Mouse (Mus musculus) forebrain, embryonic 11.5 days (tissue): ENCODE results near the gene Dlg1. TPM values are rescaled to one million over a fixed set of nuclear protein-coding genes. Genes with fewer than 3 reads are reported as not detected.

Experiments
- ATAC-seq: fragments of 200-750 bp; cut with Nextera tagmentation; replicated peaks from 2 replicates; pipeline ENCODE4 v1.8.0; 2017; ENCODE audit warnings: moderate TSS enrichment; ENCODE audit not compliant: low FRiP score
- DNase-seq: peaks from one replicate; pipeline ENCODE4 v3.0.0-alpha.2; 2017; ENCODE audit warnings: low spot score
- H3K27ac ChIP-seq: fragments of 300-500 bp; sonication (generic); 2 replicates; pipeline ENCODE4 v1.5.1; 2014; ENCODE audit warnings: low read depth, low read length
- H3K27me3 ChIP-seq: fragments of 300-500 bp; sonication (generic); 2 replicates; pipeline ENCODE4 v1.6.1; 2014; ENCODE audit warnings: mild to moderate bottlenecking, low read length, mixed read lengths; ENCODE audit not compliant: control insufficient read depth, insufficient read depth
- H3K36me3 ChIP-seq: fragments of 300-500 bp; sonication (generic); 2 replicates; pipeline ENCODE4 v1.6.1; 2014; ENCODE audit warnings: mild to moderate bottlenecking, low read length, moderate library complexity, mixed read lengths; ENCODE audit not compliant: control insufficient read depth, insufficient read depth
- H3K4me1 ChIP-seq: fragments of 300-500 bp; sonication (generic); replicated peaks from 2 replicates; pipeline ENCODE4 v1.6.1; 2014; ENCODE audit warnings: low read length, mixed read lengths; ENCODE audit not compliant: control insufficient read depth, insufficient read depth
- H3K4me2 ChIP-seq: fragments of 300-500 bp; sonication (generic); 2 replicates; pipeline ENCODE4 v1.6.1; 2014; ENCODE audit warnings: low read depth, mild to moderate bottlenecking, low read length, moderate library complexity, mixed read lengths; ENCODE audit not compliant: severe bottlenecking
- H3K4me3 ChIP-seq: fragments of 300-500 bp; sonication (generic); 2 replicates; pipeline ENCODE4 v1.5.1; 2014; ENCODE audit warnings: low read depth, low read length
- H3K9ac ChIP-seq: fragments of 300-500 bp; sonication (generic); 2 replicates; pipeline ENCODE4 v1.6.1; 2014; ENCODE audit warnings: low read length
- H3K9me3 ChIP-seq: fragments of 300-500 bp; sonication (generic); 2 replicates; pipeline ENCODE4 v1.6.1; 2016; ENCODE audit warnings: low read length, mixed read lengths; ENCODE audit not compliant: control insufficient read depth
- WGBS: fragments of 180-500 bp; shearing (Covaris S2); extraction: QIAGEN DNeasy Blood & Tissue Kit; methylation state at CpG from one replicate; pipeline ENCODE4 v1.1.7; 2014; 5-methylcytosine and 5-hydroxymethylcytosine counted together
- polyA plus RNA-seq: library from polyadenylated mRNA; unstranded; fragments of >200 nt; fragmentation: Nextera tagmentation; extraction: Ambion mirVana; gene quantifications from 2 replicates; pipeline ENCODE4 v1.2.1, GENCODE M21; 2014

Dlg1 gene
- polyA plus RNA-seq, 1 experiment from 2014 or later = 38.5 TPM

DNA sequence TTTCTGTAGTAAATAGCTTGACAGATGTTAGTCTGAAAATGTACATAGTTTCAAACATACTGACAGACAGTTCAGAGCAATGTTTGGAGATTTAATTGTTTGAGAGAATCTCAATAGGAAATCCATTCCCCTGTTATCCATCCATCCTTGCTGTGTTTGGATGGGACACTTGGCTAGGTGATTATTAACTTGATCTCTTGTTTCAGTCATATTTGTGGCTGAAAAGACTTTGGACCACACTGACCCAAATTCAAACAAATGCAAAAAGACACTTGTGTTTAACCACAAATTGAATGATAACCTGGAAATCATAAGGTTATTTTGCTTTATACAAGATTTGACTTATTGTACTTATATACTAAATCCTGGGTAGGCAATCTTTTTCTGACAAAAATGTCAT lies 24.5 kb downstream of the Dlg1 start:
- ATAC-seq (no peak), DNase-seq (no peak)

DNA sequence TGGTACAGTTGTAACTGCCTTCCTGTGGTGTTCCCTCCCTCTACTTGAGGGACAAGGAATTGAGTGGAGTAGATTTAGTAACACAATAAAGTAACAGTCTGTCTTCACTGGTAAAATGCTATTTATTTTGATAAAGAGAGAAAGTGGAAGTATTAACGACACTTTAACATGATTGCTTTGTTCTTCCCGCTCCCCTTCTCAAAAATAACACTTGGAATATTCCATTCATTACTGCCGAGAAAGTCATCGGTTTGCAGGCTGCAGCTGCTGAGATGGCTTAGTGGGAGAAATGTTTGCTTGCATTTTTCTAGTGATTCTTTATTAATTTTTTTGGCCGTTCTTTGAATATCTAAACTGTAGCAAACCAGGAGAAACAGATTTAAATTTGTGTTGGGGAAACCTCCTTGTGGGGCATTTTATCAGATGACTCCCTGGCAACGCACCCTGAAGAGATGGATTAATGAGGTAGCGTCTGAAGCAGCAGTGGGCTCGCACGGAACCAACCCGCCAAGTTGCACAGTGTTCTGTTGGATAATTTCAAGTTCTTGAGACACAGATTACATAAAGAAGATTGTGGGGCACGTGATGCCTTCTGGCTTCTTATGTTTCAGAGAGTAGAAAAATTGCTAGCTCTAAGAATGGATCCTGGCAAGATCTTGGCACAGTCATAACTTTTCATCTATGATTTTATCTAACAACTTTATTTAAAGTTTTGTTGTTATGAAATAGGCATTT lies 32.2 kb downstream of the Dlg1 start:
- 73% methylated on average over 11 of the region's 11 CpGs for WGBS
- no peak for DNase-seq
- Histone ChIP-seq H3K9ac (no peak overlapping the region), H3K27ac (no peak overlapping the region), H3K4me1 (no peaks in the 10 kb centered on the region), H3K4me2 (no peak overlapping the region), H3K4me3 (no peak overlapping the region), H3K36me3 (no peaks in the 10 kb centered on the region), H3K9me3 (no peaks in the 10 kb centered on the region), H3K27me3 (no peaks in the 10 kb centered on the region)
- no peak for ATAC-seq

More for the DNA sequence above, 24.5 kb downstream of the Dlg1 start:
- Histone ChIP-seq H3K36me3 (no peaks in the 10 kb centered on the region; the same call in 1 of the 2 replicates), H3K9ac (no peak overlapping the region), H3K27ac (no peak overlapping the region), H3K4me3 (no peak overlapping the region), H3K27me3 (no peaks in the 10 kb centered on the region), H3K4me1 (no peaks in the 10 kb centered on the region), H3K9me3 (no peaks in the 10 kb centered on the region), H3K4me2 (no peak overlapping the region)

DNA sequence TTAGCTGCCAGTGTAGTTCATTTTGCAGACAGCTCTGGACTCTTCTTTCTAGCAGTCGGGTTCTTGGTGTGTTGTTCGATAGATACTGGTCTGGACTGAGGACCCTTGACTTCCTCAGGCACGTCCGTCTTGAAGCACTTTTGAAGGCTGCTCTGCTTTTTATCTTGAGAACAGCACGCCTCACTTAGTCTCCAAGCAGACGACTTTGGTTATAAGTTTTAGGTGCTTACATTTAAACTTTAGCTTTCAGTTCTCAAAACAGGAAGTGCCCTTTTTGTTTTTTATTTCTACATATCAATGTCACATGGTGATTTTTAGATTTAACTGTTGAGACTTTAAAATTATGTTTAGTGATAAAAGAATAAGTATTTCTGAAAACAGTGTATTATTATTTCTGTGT lies 33.1 kb downstream of the Dlg1 start:
- H3K4me3 ChIP-seq = no peak overlapping the region
- no peaks in the 10 kb centered on the region for H3K27me3 ChIP-seq
- H3K36me3 ChIP-seq = no peaks in the 10 kb centered on the region
- no peaks in the 10 kb centered on the region for H3K9me3 ChIP-seq
- no peaks in the 10 kb centered on the region for H3K4me1 ChIP-seq
- WGBS = 84% methylated on average over 6 of the region's 6 CpGs
- H3K4me2 ChIP-seq = no peak overlapping the region
- ATAC-seq (no peak), DNase-seq (no peak)
- H3K9ac ChIP-seq = no peak overlapping the region
- H3K27ac ChIP-seq = no peak overlapping the region

DNA sequence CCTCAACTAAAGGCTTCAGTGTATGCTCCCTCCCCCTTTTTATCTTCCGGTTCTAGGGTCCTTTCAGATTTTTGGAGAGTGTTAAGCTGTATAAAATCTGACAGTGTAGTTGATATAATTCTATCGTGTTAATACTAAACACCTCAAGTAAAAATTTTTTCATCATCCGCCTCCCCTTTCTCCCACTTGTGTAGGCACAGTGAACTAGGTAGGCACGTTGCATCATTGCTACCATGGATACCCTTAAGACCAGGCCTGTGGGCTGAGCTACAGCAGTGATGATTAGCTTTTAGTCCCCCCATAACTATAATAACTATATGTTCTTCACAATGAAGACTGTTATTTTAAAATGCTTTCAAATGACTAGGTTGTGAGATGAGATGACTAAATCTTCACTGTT lies 34.1 kb downstream of the Dlg1 start:
- DNase-seq (no peak), ATAC-seq (no peak)
- H3K9ac ChIP-seq = no peak overlapping the region
- H3K36me3 ChIP-seq = no peaks in the 10 kb centered on the region
- no peaks in the 10 kb centered on the region for H3K27me3 ChIP-seq
- no peaks in the 10 kb centered on the region for H3K9me3 ChIP-seq
- WGBS = 89% methylated on average over 4 of the region's 4 CpGs
- H3K4me1 ChIP-seq = no peaks in the 10 kb centered on the region
- no peak overlapping the region for H3K4me3 ChIP-seq
- no peak overlapping the region for H3K27ac ChIP-seq
- no peak overlapping the region for H3K4me2 ChIP-seq

- WGBS = 36% methylated on average over 2 of the region's 2 CpGs
- DNase-seq (no peak), ATAC-seq (no peak)
- H3K36me3 ChIP-seq = no peaks in the 10 kb centered on the region
- H3K9me3 ChIP-seq = no peaks in the 10 kb centered on the region
- H3K27ac ChIP-seq = no peak overlapping the region
- H3K9ac ChIP-seq = no peak overlapping the region
- no peak overlapping the region for H3K4me3 ChIP-seq
- no peak overlapping the region for H3K4me2 ChIP-seq
- H3K4me1 ChIP-seq = no peaks in the 10 kb centered on the region; the same call in 1 of the 2 replicates
- no peaks in the 10 kb centered on the region for H3K27me3 ChIP-seq
Measured at GRCm38 (mm10) chr16:31705213-31705612, 42.0 kb downstream of the Dlg1 start.

DNA sequence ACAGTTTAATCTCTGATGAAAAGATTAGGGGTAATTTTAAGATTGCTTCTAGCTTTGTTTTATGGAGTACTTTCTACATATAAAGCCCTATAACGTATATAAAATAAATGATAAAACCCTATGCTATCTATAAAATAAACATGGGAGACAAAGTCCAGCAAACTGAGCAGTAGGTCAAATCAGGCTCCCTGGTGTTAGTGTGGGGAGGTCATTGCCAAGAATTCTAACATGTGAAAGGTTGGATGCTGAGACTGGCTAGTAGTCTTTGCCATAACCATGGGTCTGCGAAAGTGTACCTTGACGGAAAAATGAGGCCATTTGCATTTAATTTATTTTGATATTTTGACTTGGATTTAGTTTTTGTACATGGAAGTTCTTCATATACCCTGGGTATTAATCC lies 42.7 kb downstream of the Dlg1 start:
- no peak overlapping the region for H3K27ac ChIP-seq
- DNase-seq (no peak), ATAC-seq (no peak)
- H3K9ac ChIP-seq = no peak overlapping the region
- H3K27me3 ChIP-seq = no peaks in the 10 kb centered on the region
- H3K4me3 ChIP-seq = no peak overlapping the region
- WGBS = 94% methylated on average over 3 of the region's 3 CpGs
- no peak overlapping the region for H3K4me2 ChIP-seq
- H3K9me3 ChIP-seq = no peaks in the 10 kb centered on the region
- no peaks in the 10 kb centered on the region; the same call in 1 of the 2 replicates for H3K4me1 ChIP-seq
- H3K36me3 ChIP-seq = no peaks in the 10 kb centered on the region

- 85% methylated on average over 3 of the region's 3 CpGs for WGBS
- Histone ChIP-seq H3K4me2 (no peak overlapping the region), H3K9me3 (no peaks in the 10 kb centered on the region), H3K9ac (no peak overlapping the region), H3K36me3 (no peaks in the 10 kb centered on the region), H3K4me3 (no peak overlapping the region), H3K27ac (no peak overlapping the region), H3K4me1 (no peaks in the 10 kb centered on the region; the same call in 1 of the 2 replicates), H3K27me3 (no peaks in the 10 kb centered on the region)
- DNase-seq (no peak), ATAC-seq (no peak)
Measured at GRCm38 (mm10) chr16:31707326-31707725, 44.1 kb downstream of the Dlg1 start.

DNA sequence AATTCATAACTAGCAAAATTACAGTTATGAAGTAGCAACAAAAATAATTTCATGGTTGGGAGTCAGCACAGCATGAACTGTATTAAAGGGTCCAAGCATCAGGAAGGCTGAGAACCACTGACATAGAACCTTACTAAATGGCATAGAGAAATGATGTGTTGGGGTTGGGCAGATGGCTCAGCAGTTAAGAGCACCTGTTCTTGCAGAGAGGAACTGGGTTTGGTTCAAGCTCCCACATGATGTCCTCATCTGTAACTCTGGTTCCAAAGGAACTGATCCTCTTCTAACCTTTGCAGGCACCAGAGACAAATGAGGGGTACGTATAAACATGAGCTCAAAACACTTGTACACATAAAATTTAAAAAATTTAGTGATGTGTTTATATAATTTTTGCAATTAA lies 59.7 kb downstream of the Dlg1 start:
- no peak for ATAC-seq
- Histone ChIP-seq H3K4me2 (no peak overlapping the region), H3K9me3 (no peaks in the 10 kb centered on the region), H3K27ac (no peak overlapping the region), H3K9ac (no peak overlapping the region), H3K27me3 (no peaks in the 10 kb centered on the region), H3K4me1 (no peaks in the 10 kb centered on the region), H3K4me3 (no peak overlapping the region), H3K36me3 (no peaks in the 10 kb centered on the region)
- WGBS = 98% methylated on average over 1 of the region's 1 CpGs
- DNase-seq = no peak

- H3K4me2 ChIP-seq = no peak overlapping the region
- DNase-seq (no peak), ATAC-seq (no peak)
- no peak overlapping the region for H3K27ac ChIP-seq
- no peaks in the 10 kb centered on the region for H3K27me3 ChIP-seq
- no peaks in the 10 kb centered on the region for H3K36me3 ChIP-seq
- H3K9me3 ChIP-seq = no peaks in the 10 kb centered on the region
- no peak overlapping the region for H3K4me3 ChIP-seq
- no peak overlapping the region for H3K9ac ChIP-seq
- WGBS = 33% methylated on average over 1 of the region's 1 CpGs
- H3K4me1 ChIP-seq = no peaks in the 10 kb centered on the region
Measured at GRCm38 (mm10) chr16:31724121-31724520, 60.9 kb downstream of the Dlg1 start.
